Mouse (Mus musculus) heart, adult 8-10 months (tissue): ENCODE measurements around the gene Sypl2. TPM values are rescaled to one million over a fixed set of nuclear protein-coding genes. Genes with fewer than 3 reads are reported as not detected.
"Not testable (repeated sequence)": the region's sequence is repeated elsewhere in the genome, so short reads cannot be mapped to it uniquely, and the experiment has no call there.

Experiments used
- DNase-seq: peaks from one replicate; pipeline ENCODE4 v3.0.0; 2022; ENCODE audit warnings: low spot score
- total RNA-seq, 4 experiments: library from RNA; stranded (reverse); gene quantifications; 2 replicates each; pipeline ENCODE4 v1.2.4; 2022

The Sypl2 gene
- 1 to 10 TPM; 1.3 to 2.4 (median 2.1) TPM for total RNA-seq

DNA sequence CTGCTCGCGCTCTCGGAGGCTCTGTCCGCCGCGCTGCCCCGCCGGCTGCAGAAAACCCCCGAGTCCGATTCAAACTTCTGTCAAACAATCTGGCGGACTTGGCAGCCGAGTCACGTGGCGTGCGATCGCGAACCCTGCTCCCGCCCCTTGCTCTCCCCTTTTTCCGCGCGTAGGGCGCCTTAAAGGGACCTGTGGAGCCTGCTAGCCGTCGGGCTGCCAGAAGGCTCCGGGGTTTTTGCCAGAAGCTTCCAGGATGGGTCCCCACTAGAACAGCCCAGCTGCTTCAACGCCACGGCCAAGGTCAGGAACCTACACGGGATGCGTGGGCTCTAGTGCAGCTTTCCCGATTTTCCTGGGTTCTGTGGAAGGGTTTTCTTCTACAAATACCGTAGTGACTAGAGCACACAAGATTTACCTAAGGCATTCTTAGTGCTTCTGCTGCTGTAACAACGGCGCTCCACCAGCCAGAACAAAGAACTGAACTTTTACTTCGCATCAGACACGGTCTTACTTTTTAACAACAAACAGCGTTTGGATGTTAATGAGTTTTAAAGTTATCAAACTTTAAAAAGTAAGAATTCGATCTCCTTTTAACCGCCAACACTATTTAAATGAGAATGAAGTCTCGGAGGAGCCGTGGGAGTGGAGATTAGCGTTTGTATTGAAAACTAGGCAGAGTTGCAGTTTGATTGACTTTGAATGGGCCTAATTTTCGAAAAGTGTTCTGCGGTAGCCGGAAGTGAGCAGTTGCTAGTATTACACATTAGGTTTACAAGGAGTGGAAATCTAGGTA, at the start of gene Sypl2:
Gene Sypl2 (minus strand): TSS at position 91 of the 793 bp plus-strand sequence.
- no peak for DNase-seq

GRCm38 (mm10) chr3:108259319-108259718, 32.9 kb upstream of the Sypl2 start:
- no peak for DNase-seq

DNA sequence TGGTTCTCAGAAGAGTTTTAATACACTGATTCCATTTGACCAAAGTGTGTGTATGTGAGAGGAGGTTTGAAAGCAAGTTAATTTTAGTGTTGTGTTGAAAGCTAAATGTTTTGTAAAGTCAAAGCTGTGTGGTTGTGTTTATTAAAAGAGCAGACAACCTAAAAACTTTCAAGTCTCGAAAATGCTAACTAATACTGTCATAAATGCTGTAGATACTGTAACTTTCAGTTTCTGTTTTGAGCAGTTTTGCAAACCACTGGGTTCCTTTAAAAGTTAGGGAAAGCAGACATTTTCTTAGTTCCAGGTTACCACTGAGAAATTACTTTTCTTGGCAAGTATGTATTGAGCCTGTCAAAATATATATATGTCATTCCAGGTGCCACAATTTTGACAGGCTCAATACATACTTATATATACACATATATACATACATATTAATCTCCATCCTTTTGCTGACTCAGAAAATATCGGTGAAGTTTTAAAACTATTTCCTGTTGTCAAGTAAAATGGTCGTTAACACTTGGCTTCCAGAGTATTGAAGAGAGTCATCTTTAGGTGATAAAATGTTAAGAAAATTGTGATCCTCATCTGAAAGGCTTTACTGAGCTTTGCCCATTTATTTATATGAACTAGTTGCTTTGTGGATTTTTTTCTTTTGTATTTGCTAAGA, 31.5 kb upstream of the Sypl2 start:
- DNase-seq, result no peak

DNA sequence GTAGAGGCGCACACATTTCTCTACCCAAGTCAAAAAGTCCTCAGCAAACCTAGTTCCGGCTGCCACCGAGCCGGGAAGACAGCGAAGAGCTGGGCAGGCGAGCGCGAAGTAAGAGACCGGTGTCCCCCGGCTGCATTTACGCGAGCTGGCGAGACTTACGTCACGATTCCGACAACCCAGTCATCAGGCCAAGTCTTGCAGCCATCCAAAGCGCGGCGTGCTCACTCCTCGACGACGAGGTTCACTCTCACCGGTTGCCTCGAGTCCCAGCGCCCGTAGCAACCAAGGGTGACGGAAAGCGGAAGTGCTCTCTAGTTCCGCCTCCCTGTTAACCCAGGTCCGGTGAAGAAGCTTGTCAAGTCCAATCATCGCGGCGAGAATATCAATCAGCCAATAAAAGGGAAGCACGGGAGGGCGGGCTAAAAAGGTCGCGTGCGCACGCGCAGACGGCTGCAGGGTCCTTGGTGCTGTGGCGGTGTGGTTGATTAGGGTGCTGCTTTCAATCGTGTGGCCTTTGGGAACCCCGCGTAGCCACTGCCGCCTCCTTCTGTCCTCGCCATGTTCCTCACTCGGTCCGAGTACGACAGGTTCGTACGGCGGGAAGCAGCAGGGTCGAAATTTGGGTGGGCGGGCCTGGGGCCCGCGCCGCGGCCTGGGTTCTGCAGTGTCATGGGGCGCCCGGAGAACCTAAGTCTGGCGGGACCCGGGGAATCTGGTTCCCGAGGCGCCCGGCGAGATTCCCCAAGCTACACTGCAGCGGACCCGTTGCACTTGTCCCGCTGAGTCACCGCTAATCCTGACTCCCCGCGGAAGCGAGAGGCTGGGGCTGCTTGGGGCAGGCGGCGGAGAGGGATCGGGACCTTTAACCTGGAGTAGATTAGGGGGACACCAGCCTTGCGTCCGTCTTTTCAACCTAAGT, 30.5 kb upstream of the Sypl2 start, which contains the start of gene Psma5:
Gene Psma5 (plus strand): TSS at position 208 of the 919 bp plus-strand sequence.
- DNase-seq, result peak; percentile 97

- DNase-seq, result no peak
Measured at GRCm38 (mm10) chr3:108246857-108247256, 20.4 kb upstream of the Sypl2 start.

DNA sequence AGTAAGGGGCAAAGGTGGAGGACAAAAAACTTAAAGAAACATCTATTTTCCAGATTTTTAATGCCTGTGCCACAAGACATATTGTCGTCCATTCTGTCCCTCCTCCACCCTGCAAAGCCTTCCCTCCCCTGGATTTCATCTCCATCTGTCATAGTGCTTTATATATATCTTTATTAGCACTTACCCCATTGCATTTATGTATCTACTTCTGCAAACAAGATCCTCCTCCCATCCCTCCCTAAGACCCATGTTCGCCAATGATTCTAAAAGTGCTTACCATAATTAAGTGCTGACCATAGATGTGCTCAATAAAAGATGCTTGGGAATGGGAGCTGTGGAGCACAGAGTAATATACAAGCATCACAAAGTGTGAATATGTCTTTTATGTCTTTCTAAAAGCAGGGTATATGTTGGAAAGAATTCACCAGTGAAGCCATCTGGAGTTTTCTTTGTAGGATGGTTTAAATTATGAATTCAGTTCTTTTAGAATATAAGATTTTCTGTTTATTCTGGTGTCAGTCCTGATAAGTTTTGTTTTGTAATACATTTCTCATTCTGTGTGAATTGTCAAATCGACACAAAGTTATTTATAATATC, 14.9 kb upstream of the Sypl2 start:
- DNase-seq, result no peak

DNA sequence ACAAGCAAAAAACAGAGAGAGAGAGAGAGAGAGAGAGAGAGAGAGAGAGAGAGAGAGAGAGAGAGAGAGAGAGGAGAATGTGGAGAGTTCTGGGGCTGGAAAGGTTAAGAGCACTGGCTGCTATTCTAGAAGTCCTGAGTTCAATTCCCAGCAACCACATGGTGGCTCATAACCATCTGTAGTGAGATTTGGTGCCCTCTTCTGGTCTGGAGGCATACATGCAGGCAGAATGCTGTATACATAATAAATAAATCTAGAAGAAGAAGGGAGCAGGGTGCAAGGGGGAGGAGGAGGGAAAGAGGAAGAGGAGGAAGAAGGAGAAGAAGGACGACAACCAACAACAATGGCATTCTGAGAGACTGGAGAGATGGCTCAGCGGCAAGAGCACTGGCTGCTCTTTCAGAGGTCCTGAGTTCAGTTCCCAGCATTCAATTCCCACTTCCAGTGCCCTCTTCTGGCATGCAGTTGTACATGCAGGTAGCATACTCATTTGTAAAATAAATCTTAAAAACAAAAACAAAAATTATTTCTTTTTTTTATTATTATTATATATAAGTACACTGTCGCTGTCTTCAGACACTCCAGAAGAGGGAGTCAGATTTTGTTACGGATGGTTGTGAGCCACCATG, 11.1 kb upstream of the Sypl2 start:
- not testable (repeated sequence) for DNase-seq

DNA sequence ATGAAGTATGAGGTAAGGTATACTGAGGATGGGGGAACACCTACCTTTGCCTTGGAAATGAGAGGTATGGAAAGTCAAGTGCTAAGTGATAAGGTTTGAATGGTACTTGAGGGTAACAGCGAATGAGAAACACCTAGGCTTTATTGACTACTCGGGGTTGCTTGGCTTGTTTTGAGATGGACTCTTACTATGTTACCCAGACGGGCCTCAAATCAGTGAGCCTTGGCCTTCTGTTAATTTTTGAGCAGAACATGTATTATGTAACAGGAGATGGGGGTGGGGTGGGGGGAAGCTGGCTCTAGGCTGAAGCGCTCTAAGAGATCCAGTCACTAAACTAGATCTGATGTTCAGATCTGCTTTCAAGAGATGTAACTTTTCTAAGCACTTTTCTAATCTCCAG, 5.2 kb upstream of the Sypl2 start:
- DNase-seq, result no peak

GRCm38 (mm10) chr3:108227521-108227920, 1.1 kb upstream of the Sypl2 start:
- no peak for DNase-seq

- no peak for DNase-seq
Measured at GRCm38 (mm10) chr3:108225711-108226557, 514 bp downstream of the Sypl2 start.

DNA sequence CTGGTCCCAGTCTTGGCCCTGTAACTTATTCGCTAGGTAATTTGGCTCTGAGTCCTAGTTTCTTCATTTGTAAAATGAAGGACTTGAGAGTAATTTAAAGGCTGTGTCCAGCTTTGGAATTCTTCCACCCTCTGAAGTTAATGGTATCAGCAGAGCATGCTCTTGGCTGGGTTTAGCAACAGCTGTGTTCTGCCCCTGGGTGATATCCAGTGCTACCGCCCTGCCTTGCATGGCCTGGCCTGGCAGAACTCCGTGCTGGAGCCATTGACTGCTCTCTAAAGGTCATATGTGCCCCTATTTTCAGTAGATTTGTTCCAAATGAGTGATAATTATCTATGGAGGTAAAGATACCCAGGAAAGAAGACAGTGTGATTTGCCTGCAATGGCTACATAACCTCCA, 5.8 kb downstream of the Sypl2 start:
- DNase-seq, result no peak

- DNase-seq, result no peak
Measured at GRCm38 (mm10) chr3:108214734-108215133, 11.7 kb downstream of the Sypl2 start.

DNA sequence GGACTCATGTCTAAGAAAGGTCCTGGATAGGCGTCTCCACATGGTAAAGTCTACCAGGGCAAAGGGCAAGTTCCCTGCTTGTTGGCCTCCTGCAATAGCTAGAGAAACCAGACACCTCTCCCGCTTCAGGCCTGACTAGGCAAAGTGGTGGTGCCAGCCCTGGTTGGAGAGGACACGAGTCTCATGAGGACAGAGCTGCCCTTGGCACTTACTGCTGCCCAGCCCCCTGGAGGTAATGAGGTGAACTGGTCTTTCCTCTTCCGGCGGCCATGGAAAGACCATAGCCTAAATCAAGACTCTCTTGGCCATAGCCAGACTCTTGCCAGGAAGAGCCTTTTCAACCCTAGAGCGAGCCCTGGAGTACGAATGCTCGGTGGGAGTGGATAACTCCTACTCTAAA, 14.0 kb downstream of the Sypl2 start:
- DNase-seq, result no peak

DNA sequence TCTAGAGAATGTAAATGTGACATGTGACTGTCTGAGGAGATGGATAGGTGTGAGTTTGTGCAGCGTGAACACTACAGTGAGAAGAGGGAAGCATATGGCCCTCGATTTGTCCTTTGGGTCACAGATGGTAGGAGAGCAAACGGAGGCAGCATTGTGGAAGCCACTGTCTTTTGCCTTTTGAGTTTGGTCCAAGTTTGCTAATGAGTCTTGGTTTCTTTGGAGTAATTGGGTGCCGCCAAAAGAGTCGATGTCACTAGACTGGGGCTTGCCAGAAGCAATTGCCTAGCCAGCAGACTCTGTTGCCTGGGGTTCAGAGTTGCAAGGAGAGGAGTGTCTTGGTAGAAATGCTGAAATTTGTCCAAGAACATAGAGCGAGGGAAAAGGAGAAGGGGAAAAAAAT, 14.6 kb downstream of the Sypl2 start:
- DNase-seq, result no peak

GRCm38 (mm10) chr3:108210771-108211139, 15.7 kb downstream of the Sypl2 start, which contains the start of gene Atxn7l2:
Gene Atxn7l2, minus strand, starts transcription at chr3:108210934.
- DNase-seq, result no peak

- DNase-seq, result peak; percentile 92
Measured at GRCm38 (mm10) chr3:108209946-108210770, 16.3 kb downstream of the Sypl2 start.

DNA sequence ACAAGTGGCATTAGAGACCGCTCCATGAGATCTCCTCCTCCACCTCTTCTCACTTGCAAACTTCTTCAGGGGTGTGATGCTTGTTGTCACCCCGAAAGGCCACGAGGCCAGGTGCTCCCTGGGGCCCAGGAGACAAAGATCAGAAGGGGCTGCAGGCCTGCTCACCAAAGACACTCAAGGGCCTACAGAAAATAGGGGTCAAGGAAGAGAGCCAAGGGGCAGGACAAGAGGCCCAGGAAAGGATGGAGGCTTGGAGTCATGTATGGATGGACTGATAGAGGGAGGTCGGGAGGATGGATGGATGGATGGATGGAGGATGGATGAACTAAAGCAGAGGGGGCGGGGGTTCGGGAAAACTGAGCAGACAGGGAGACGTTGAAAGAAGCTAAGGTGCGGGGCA, 16.9 kb downstream of the Sypl2 start:
- DNase-seq, result no peak

DNA sequence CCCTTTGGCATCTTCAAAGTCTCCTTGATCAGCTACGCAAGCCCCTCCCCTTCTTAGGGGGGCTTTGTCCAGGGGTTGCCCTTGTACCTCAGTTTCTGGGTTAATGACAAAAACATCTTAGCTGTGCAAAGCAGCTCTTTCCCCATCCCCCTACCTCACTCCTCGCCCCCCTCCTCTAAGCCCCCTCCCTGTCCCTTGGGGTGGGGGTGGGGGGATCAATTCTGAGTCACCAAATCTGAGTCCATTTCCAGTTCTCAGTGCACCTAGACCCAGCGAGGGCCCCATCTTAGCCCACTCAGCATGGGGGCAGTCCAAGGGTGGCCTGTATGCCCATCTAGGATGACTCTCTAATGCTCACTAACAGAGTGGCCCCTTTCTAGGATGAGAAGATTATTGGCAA, 17.4 kb downstream of the Sypl2 start:
- no peak for DNase-seq

- no peak for DNase-seq
Measured at GRCm38 (mm10) chr3:108206731-108207375, 19.6 kb downstream of the Sypl2 start.
